Mouse (Mus musculus): ENCODE data around the gene Zfp853. TPM values are rescaled to one million over a fixed set of nuclear protein-coding genes. Genes with fewer than 3 reads are reported as not detected.

Gene Zfp853
- polyA plus RNA-seq (2014; fragmentation: Nextera tagmentation; extraction: Ambion mirVana), result 0.07 TPM in 1 of 2 replicates, not detected in the other

DNA sequence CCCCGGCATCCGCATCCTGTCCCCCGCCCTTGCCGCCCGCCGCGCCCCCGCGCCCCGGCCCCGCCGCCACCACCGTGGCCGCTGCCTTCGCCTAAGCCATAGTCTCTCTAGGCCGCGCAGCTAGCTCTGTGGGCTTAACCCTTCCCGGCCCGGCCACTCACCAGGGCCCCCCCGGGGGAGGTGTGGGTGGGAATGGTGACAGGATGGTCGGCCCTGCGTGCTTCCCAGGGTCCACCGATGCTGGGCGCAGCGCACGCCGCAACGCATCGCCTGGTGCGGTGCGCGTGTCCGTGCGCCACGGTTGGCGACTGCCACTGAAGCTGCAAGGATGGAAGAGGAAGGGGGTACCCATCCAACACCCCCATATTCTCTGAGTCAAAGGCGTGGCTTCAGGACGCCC, at the start of gene Zfp853:
Gene Zfp853, minus strand, starts transcription at position 220 of the 400 bp plus-strand sequence.
- ATAC-seq (no peak), DNase-seq (ENCODE audit: low spot score) (no peak)
- peaks cover 44% of the 10 kb centered on the region for H3K27me3 ChIP-seq (replicated peaks; ENCODE audit: control insufficient read depth, insufficient read depth, low read length)
- peak within 1 kb of the TSS; percentile 52 for H3K4me2 ChIP-seq (ENCODE audit: low read length)
- peak within 1 kb of the TSS; percentile 58 for H3K9ac ChIP-seq (ENCODE audit: low read length)
- H3K4me1 ChIP-seq (ENCODE audit: control insufficient read depth, insufficient read depth, low read length), result no peaks in the 10 kb centered on the region
- no peaks in the 10 kb centered on the region for H3K9me3 ChIP-seq (replicated peaks; ENCODE audit: control insufficient read depth, low read length)
- H3K4me3 ChIP-seq (ENCODE audit: low read depth, low read length), result peak within 1 kb of the TSS; percentile 29
- H3K27ac ChIP-seq (ENCODE audit: low read depth, low read length), result no peak within 1 kb of the TSS
- WGBS, result 4% methylated on average over 23 of the region's 38 CpGs
- H3K36me3 ChIP-seq (ENCODE audit: control insufficient read depth, insufficient read depth, low read length), result 0 out of 2 replicates have a peak, but pooled peaks cover 9% of the 10 kb centered on the region

- DNase-seq (ENCODE audit: low spot score) (no peak), ATAC-seq (no peak)
- Histone ChIP-seq H3K9ac (ENCODE audit: low read length) (no peak overlapping the region), H3K4me1 (ENCODE audit: control insufficient read depth, insufficient read depth, low read length) (no peaks in the 10 kb centered on the region), H3K36me3 (ENCODE audit: control insufficient read depth, insufficient read depth, low read length) (no peaks in the 10 kb centered on the region), H3K27ac (ENCODE audit: low read depth, low read length) (no peak overlapping the region), H3K4me3 (ENCODE audit: low read depth, low read length) (no peak overlapping the region), H3K9me3 (replicated peaks; ENCODE audit: control insufficient read depth, low read length) (no peaks in the 10 kb centered on the region), H3K27me3 (replicated peaks; ENCODE audit: control insufficient read depth, insufficient read depth, low read length) (no peaks in the 10 kb centered on the region), H3K4me2 (ENCODE audit: low read length) (no peak overlapping the region)
- 54% methylated on average over 6 of the region's 6 CpGs for WGBS
Observed at GRCm38 (mm10) chr5:143339603-143340002, 46.2 kb upstream of the Zfp853 start.

DNA sequence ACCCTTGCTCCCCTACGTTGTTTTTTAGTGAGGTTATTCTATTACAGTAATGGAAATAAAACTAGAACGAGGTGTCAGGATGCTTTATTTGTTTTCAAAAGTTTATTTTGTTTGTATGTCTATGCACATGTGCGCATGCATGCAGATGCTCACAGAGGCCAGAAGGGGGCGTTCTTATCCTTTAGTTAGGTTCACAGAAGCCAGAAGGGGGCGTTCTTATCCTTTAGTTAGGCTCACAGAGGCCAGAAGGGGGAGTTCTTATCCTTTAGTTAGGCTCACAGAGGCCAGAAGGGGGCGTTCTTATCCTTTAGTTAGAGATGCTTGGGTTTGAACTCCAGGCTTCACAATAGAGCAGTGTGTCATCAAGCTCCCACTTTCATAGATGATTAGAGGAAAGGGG, 43.1 kb upstream of the Zfp853 start:
- DNase-seq (ENCODE audit: low spot score) (no peak), ATAC-seq (no peak)
- no peak overlapping the region for H3K4me2 ChIP-seq (ENCODE audit: low read length)
- no peak overlapping the region for H3K27ac ChIP-seq (ENCODE audit: low read depth, low read length)
- no peak overlapping the region for H3K9ac ChIP-seq (ENCODE audit: low read length)
- no peaks in the 10 kb centered on the region for H3K4me1 ChIP-seq (ENCODE audit: control insufficient read depth, insufficient read depth, low read length)
- no peaks in the 10 kb centered on the region for H3K27me3 ChIP-seq (replicated peaks; ENCODE audit: control insufficient read depth, insufficient read depth, low read length)
- H3K36me3 ChIP-seq (ENCODE audit: control insufficient read depth, insufficient read depth, low read length), result no peaks in the 10 kb centered on the region
- no peaks in the 10 kb centered on the region for H3K9me3 ChIP-seq (replicated peaks; ENCODE audit: control insufficient read depth, low read length)
- 68% methylated on average over 6 of the region's 6 CpGs for WGBS
- no peak overlapping the region for H3K4me3 ChIP-seq (ENCODE audit: low read depth, low read length)

DNA sequence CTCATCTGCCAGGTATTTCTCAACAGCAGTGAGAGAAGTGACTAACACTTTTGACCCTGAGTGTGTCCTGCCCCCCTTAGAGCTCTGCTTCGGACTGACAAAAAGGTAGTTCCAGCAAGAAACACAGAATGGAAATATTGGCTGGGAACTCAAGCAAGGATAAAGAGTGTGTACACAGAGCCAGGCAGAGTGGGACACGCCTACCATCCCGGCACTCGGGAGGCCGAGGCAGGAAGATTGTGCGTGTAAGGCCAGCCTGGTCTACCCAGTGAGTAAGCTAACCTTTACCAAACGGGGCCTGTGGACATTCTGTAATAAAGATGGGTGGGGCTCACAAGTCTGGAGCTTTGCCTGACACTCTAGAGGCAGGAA, 41.7 kb upstream of the Zfp853 start:
- H3K27me3 ChIP-seq (replicated peaks; ENCODE audit: control insufficient read depth, insufficient read depth, low read length), result no peaks in the 10 kb centered on the region
- WGBS, result 85% methylated on average over 7 of the region's 7 CpGs
- H3K9me3 ChIP-seq (replicated peaks; ENCODE audit: control insufficient read depth, low read length), result no peaks in the 10 kb centered on the region
- DNase-seq (ENCODE audit: low spot score), result no peak
- no peak overlapping the region for H3K27ac ChIP-seq (ENCODE audit: low read depth, low read length)
- H3K4me1 ChIP-seq (ENCODE audit: control insufficient read depth, insufficient read depth, low read length), result no peaks in the 10 kb centered on the region; the same call in 1 of the 2 replicates
- no peak overlapping the region for H3K4me2 ChIP-seq (ENCODE audit: low read length)
- no peak overlapping the region for H3K9ac ChIP-seq (ENCODE audit: low read length)
- no peaks in the 10 kb centered on the region for H3K36me3 ChIP-seq (ENCODE audit: control insufficient read depth, insufficient read depth, low read length)
- ATAC-seq, result no peak
- H3K4me3 ChIP-seq (ENCODE audit: low read depth, low read length), result no peak overlapping the region

DNA sequence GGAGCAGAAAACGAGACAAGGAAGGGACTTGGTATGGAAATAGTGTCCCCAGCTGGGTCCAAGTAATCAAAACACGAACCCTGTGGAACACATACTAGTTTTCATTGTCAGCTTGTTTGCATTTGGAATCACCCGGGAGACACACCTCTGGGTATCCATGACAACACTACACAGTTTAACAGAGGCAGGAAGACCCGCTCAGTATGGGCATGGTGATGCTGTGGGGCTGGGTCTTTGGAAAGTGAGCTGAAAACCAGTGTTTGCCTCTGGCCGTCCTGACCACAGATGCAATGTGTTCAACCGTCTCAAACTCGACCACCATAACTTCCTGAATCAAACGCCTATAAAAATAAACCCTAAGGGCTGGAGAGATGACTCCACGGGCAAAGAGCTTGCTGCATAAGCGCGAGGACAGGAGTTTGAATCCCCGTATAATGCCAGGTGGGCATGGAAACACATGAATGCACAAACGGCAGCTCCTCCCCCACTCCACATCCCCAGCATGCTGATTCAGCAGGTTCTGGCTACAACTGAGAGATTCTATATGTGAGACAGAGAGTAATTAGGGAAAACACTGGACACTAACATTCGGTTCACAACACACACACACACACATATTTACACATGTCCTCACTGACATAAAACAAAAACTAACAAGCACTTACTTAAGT, 41.1 kb upstream of the Zfp853 start:
- no peaks in the 10 kb centered on the region for H3K36me3 ChIP-seq (ENCODE audit: control insufficient read depth, insufficient read depth, low read length)
- no peak overlapping the region for H3K9ac ChIP-seq (ENCODE audit: low read length)
- DNase-seq (ENCODE audit: low spot score) (no peak), ATAC-seq (no peak)
- no peaks in the 10 kb centered on the region for H3K9me3 ChIP-seq (replicated peaks; ENCODE audit: control insufficient read depth, low read length)
- H3K27me3 ChIP-seq (replicated peaks; ENCODE audit: control insufficient read depth, insufficient read depth, low read length), result no peaks in the 10 kb centered on the region
- 72% methylated on average over 14 of the region's 14 CpGs for WGBS
- peaks cover 3% of the 10 kb centered on the region; the same call in 1 of the 2 replicates for H3K4me1 ChIP-seq (ENCODE audit: control insufficient read depth, insufficient read depth, low read length)
- H3K4me3 ChIP-seq (ENCODE audit: low read depth, low read length), result no peak overlapping the region
- no peak overlapping the region for H3K27ac ChIP-seq (ENCODE audit: low read depth, low read length)
- H3K4me2 ChIP-seq (ENCODE audit: low read length), result no peak overlapping the region

- Histone ChIP-seq H3K27ac (ENCODE audit: low read depth, low read length) (no peak overlapping the region), H3K4me3 (ENCODE audit: low read depth, low read length) (no peak overlapping the region), H3K9me3 (replicated peaks; ENCODE audit: control insufficient read depth, low read length) (no peaks in the 10 kb centered on the region), H3K4me2 (ENCODE audit: low read length) (no peak overlapping the region), H3K9ac (ENCODE audit: low read length) (no peak overlapping the region), H3K36me3 (ENCODE audit: control insufficient read depth, insufficient read depth, low read length) (no peaks in the 10 kb centered on the region), H3K27me3 (replicated peaks; ENCODE audit: control insufficient read depth, insufficient read depth, low read length) (no peaks in the 10 kb centered on the region), H3K4me1 (ENCODE audit: control insufficient read depth, insufficient read depth, low read length) (peaks cover 3% of the 10 kb centered on the region; the same call in 1 of the 2 replicates)
- DNase-seq (ENCODE audit: low spot score), result peak; percentile 85
- WGBS, result 14% methylated on average over 5 of the region's 5 CpGs
- 0 out of 2 replicates have a peak, but pooled peaks have one; percentile 40 for ATAC-seq
Observed at GRCm38 (mm10) chr5:143333872-143334271, 40.4 kb upstream of the Zfp853 start.

GRCm38 (mm10) chr5:143328690-143329495, 35.5 kb upstream of the Zfp853 start, which contains the start of gene Zdhhc4:
TSS of gene Zdhhc4 (minus strand) at chr5:143329256.
- DNase-seq (ENCODE audit: low spot score) (peak; percentile 96), ATAC-seq (peak; percentile 85)
- Histone ChIP-seq H3K36me3 (ENCODE audit: control insufficient read depth, insufficient read depth, low read length) (peaks cover 29% of the 10 kb centered on the region), H3K9ac (ENCODE audit: low read length) (peak within 1 kb of the TSS; percentile 93), H3K27me3 (replicated peaks; ENCODE audit: control insufficient read depth, insufficient read depth, low read length) (no peaks in the 10 kb centered on the region), H3K27ac (ENCODE audit: low read depth, low read length) (peak within 1 kb of the TSS; percentile 52; the same call in 1 of the 2 replicates), H3K9me3 (replicated peaks; ENCODE audit: control insufficient read depth, low read length) (no peaks in the 10 kb centered on the region), H3K4me3 (ENCODE audit: low read depth, low read length) (peak within 1 kb of the TSS; percentile 97), H3K4me1 (ENCODE audit: control insufficient read depth, insufficient read depth, low read length) (peaks cover 10% of the 10 kb centered on the region), H3K4me2 (ENCODE audit: low read length) (peak within 1 kb of the TSS; percentile 91)
- 1% methylated on average over 57 of the region's 57 CpGs for WGBS

- Histone ChIP-seq H3K36me3 (ENCODE audit: control insufficient read depth, insufficient read depth, low read length) (peaks cover 71% of the 10 kb centered on the region), H3K4me1 (ENCODE audit: control insufficient read depth, insufficient read depth, low read length) (peaks cover 8% of the 10 kb centered on the region), H3K27ac (ENCODE audit: low read depth, low read length) (no peak overlapping the region), H3K9ac (ENCODE audit: low read length) (no peak overlapping the region), H3K4me2 (ENCODE audit: low read length) (no peak overlapping the region), H3K9me3 (replicated peaks; ENCODE audit: control insufficient read depth, low read length) (no peaks in the 10 kb centered on the region), H3K4me3 (ENCODE audit: low read depth, low read length) (no peak overlapping the region), H3K27me3 (replicated peaks; ENCODE audit: control insufficient read depth, insufficient read depth, low read length) (no peaks in the 10 kb centered on the region)
- no peak for ATAC-seq
- 86% methylated on average over 8 of the region's 8 CpGs for WGBS
- DNase-seq (ENCODE audit: low spot score), result no peak
Observed at GRCm38 (mm10) chr5:143317288-143317610, 23.8 kb upstream of the Zfp853 start.
